Comparison of ENCODE assay signal across 25 mouse cellular contexts in the genomic region with DNA sequence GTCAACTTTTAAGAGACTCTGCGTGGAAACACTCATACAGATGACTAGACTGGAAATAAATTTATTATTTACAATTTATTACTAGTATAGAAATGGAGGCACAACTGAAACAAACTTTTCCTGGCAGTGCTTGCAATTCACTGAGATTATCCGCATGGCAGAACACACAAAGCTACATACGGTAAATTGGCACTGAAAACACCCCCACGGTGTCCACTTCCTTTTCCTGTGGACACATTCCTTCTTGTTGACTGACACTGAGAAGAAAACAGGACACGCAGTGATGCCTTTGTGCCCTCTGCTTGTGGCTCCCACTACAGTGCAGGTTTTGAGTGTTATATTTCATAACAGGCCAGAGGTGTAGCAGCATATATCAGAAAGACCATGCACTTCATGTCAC.
"Had no signal": no experiment of that assay in that cellular context is flagged by ENCODE, and none has a peak within 500 bp of the region (broad histone marks: within the 10 kb centered on the region; RNA-seq: fewer than 3 reads in every experiment).

No protein-coding gene starts in this region.

- ATAC-seq: liver, embryonic 12.5 days; liver, postnatal 0 days; lung, postnatal 0 days; midbrain, embryonic 13.5 days; midbrain, embryonic 15.5 days; midbrain, embryonic 16.5 days had no signal

- H3K27me3 ChIP-seq: limb, embryonic 12.5 days; limb, embryonic 13.5 days; limb, embryonic 15.5 days; liver, embryonic 12.5 days; liver, embryonic 13.5 days; liver, embryonic 15.5 days; lung, embryonic 15.5 days; megakaryocyte, embryonic 14.5 days; midbrain, embryonic 12.5 days; midbrain, embryonic 13.5 days; midbrain, embryonic 15.5 days; neural tube, embryonic 12.5 days had no signal

- DNase-seq: left cerebral cortex, postnatal 4 days; liver; liver, embryonic 13.5 days; liver, postnatal 0 days; lung, adult 18-20 months; lung, adult 2 months; lung, embryonic 14.5 days; lung, postnatal 10 days; lung, postnatal 14 days; lung, postnatal 36 days; lung, postnatal 4 days; midbrain, embryonic 14.5 days had no signal
